Mouse (Mus musculus) erythroblast, embryonic 14.5 days (primary cell): Measurements from ENCODE around the gene Scgb1b29.
"Not testable (repeated sequence)": the region's sequence is repeated elsewhere in the genome, so short reads cannot be mapped to it uniquely, and the experiment has no call there.

Source experiments
- GATA1 ChIP-seq: IDR thresholded peaks from 2 replicates; pipeline ENCODE4 v1.6.1; 2012; ENCODE audit warnings: low read length, inconsistent platforms, mixed read lengths
- TAL1 ChIP-seq: IDR thresholded peaks from 3 replicates; pipeline ENCODE4 v1.6.1; 2012; ENCODE audit warnings: low read length, inconsistent platforms, mixed read lengths

GRCm38 (mm10) chr7:32428636-32429035 lies 12.7 kb upstream of the Scgb1b29 start:
- not testable (repeated sequence) for TF ChIP-seq TAL1, GATA1
